Mouse (Mus musculus) liver, embryonic 14.5 days (tissue): ENCODE results near the gene Lsmem1. TPM values are rescaled to one million over a fixed set of nuclear protein-coding genes. Genes with fewer than 3 reads are reported as not detected.

Source experiments
- ATAC-seq: fragments of 200-750 bp; cut with Nextera tagmentation; 2 replicates; pipeline ENCODE4 v1.8.0; 2017; ENCODE audit warnings: moderate number of reproducible peaks, mild to moderate bottlenecking, moderate library complexity; ENCODE audit not compliant: insufficient read depth
- DNase-seq, 3 experiments: peaks; one replicate each; pipeline ENCODE4 v3.0.0-alpha.2; 2012 to 2013; ENCODE audit warnings: low read depth in 3 of 3, low spot score in 3 of 3
- H3K27ac ChIP-seq: fragments of 300-500 bp; sonication (generic); 2 replicates; pipeline ENCODE4 v1.5.1; 2014; ENCODE audit warnings: moderate library complexity, mild to moderate bottlenecking, control low read depth, inconsistent platforms
- H3K27me3 ChIP-seq: fragments of 300-500 bp; sonication (generic); 2 replicates; pipeline ENCODE4 v1.6.1; 2014; ENCODE audit warnings: mild to moderate bottlenecking, low read length, moderate library complexity; ENCODE audit not compliant: control insufficient read depth, insufficient read depth
- H3K36me3 ChIP-seq: fragments of 300-500 bp; sonication (generic); replicated peaks from 2 replicates; pipeline ENCODE4 v1.6.1; 2014; ENCODE audit warnings: low read depth; ENCODE audit not compliant: control insufficient read depth, insufficient read depth
- H3K4me1 ChIP-seq, 2 experiments: fragments of 200-500 bp in 1 of 2; fragments of 300-500 bp in 1 of 2; sonication (generic) in 1 of 2; replicated peaks; 2 replicates each; pipeline ENCODE4 v1.6.1; 2012 to 2014; ENCODE audit warnings: antibody characterized with exemption in 1 of 2, inconsistent platforms in 1 of 2, low read length in 1 of 2; ENCODE audit not compliant: control insufficient read depth in 2 of 2, insufficient read depth in 2 of 2
- H3K4me2 ChIP-seq: fragments of 300-500 bp; sonication (generic); 2 replicates; pipeline ENCODE4 v1.6.1; 2014; ENCODE audit warnings: low read depth, mild to moderate bottlenecking, control low read depth, moderate library complexity
- H3K4me3 ChIP-seq, 2 experiments: fragments of 200-500 bp in 1 of 2; fragments of 300-500 bp in 1 of 2; sonication (generic) in 1 of 2; 2 replicates each; pipeline ENCODE4 v1.5.1; 2012 to 2014; ENCODE audit warnings: low read depth in 2 of 2, low read length in 2 of 2, mild to moderate bottlenecking in 2 of 2, control low read depth in 1 of 2, inconsistent platforms in 1 of 2, moderate library complexity in 1 of 2; ENCODE audit not compliant: insufficient read depth in 1 of 2
- H3K9ac ChIP-seq: fragments of 300-500 bp; sonication (generic); replicated peaks from 2 replicates; pipeline ENCODE4 v1.6.1; 2014; ENCODE audit warnings: mild to moderate bottlenecking, control low read depth, moderate library complexity
- H3K9me3 ChIP-seq: fragments of 300-500 bp; sonication (generic); 2 replicates; pipeline ENCODE4 v1.6.1; 2016; ENCODE audit warnings: low read length, mixed read lengths; ENCODE audit not compliant: control insufficient read depth
- CTCF ChIP-seq: IDR thresholded peaks from 2 replicates; pipeline ENCODE4 v1.5.1; 2016; ENCODE audit warnings: antibody characterized with exemption, low read depth, control low read depth
- EP300 ChIP-seq: IDR thresholded peaks from 2 replicates; pipeline ENCODE4 v1.6.1; 2016; ENCODE audit warnings: antibody characterized with exemption, low read depth
- WGBS: fragments of 180-500 bp; shearing (Covaris S2); extraction: QIAGEN DNeasy Blood & Tissue Kit; methylation state at CpG from one replicate; pipeline ENCODE4 v1.1.7; 2014; ENCODE audit not compliant: insufficient replicate concordance; 5-methylcytosine and 5-hydroxymethylcytosine counted together
- polyA plus RNA-seq, 2 experiments: library from polyadenylated mRNA; depleted of rRNA in 1 of 2; stranded (reverse) in 1 of 2; unstranded in 1 of 2; fragments of >200 nt; fragmentation: Nextera tagmentation in 1 of 2; extraction: Ambion mirVana in 1 of 2; gene quantifications; 2 replicates each; pipeline versions ENCODE4 v1.2.1 to v1.2.3; 2012 to 2014

Gene Lsmem1
- polyA plus RNA-seq, 2 experiments = 0.02 TPM; not detected in 1

- TF ChIP-seq EP300 (no peak), CTCF (no peak)
- Histone ChIP-seq H3K36me3 (peaks cover 39% of the 10 kb centered on the region), H3K27me3 (no peaks in the 10 kb centered on the region), H3K4me2 (no peak overlapping the region), H3K27ac (no peak overlapping the region), H3K9ac (no peak overlapping the region), H3K9me3 (no peaks in the 10 kb centered on the region), H3K4me3 (no peak overlapping the region), H3K4me1 (no peaks in the 10 kb centered on the region)
- ATAC-seq = no peak
- 82% methylated on average over 6 of the region's 6 CpGs for WGBS
- no peak for DNase-seq
These were observed 1.4 kb upstream of the Lsmem1 start for GRCm38 (mm10) chr12:40200484-40201235.

GRCm38 (mm10) chr12:40199795-40200402 lies 609 bp upstream of the Lsmem1 start:
- peak; percentile 86 for TF ChIP-seq CTCF
- no peak for TF ChIP-seq EP300
- no peaks in the 10 kb centered on the region for H3K9me3 ChIP-seq
- ATAC-seq (no peak), DNase-seq (peak in 1 of 3 experiments; percentile 19)
- no peak overlapping the region for H3K27ac ChIP-seq
- H3K36me3 ChIP-seq = peaks cover 31% of the 10 kb centered on the region
- H3K27me3 ChIP-seq = no peaks in the 10 kb centered on the region
- no peaks in the 10 kb centered on the region for H3K4me1 ChIP-seq
- H3K9ac ChIP-seq = no peak overlapping the region
- H3K4me2 ChIP-seq = no peak overlapping the region
- H3K4me3 ChIP-seq = no peak overlapping the region
- WGBS = 44% methylated on average over 7 of the region's 7 CpGs

GRCm38 (mm10) chr12:40198427-40198826 lies 863 bp downstream of the Lsmem1 start:
- no peak for TF ChIP-seq CTCF
- no peak for TF ChIP-seq EP300
- ATAC-seq = no peak

DNA sequence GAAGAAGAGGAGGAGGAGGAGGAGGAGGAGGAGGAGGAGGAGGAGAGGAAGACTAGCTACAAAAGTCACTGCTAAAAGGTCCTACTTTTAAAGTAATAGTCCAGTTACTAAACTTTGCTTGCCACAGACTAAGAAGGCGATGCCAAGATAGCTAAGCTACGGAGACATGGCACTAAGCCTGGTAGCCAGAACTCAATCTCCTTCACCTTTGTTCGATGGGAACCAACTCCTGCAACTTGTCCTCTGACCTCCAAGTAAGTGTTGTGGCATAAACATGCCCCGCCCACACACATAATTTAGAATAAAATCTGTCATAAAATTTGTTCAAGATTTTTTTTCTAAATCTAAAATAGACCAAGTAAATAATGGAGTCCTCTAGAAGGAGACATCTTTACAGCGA lies 1.3 kb downstream of the Lsmem1 start:
- H3K4me2 ChIP-seq = no peak overlapping the region
- ATAC-seq = no peak
- no peaks in the 10 kb centered on the region for H3K27me3 ChIP-seq
- 65% methylated on average over 5 of the region's 5 CpGs for WGBS
- H3K9me3 ChIP-seq = no peaks in the 10 kb centered on the region
- no peak overlapping the region for H3K27ac ChIP-seq
- H3K9ac ChIP-seq = no peak overlapping the region
- H3K4me3 ChIP-seq = no peak overlapping the region
- TF ChIP-seq EP300 (no peak), CTCF (no peak)
- DNase-seq = no peak
- H3K4me1 ChIP-seq = no peaks in the 10 kb centered on the region
- H3K36me3 ChIP-seq = peaks cover 14% of the 10 kb centered on the region

More at GRCm38 (mm10) chr12:40198427-40198826, 863 bp downstream of the Lsmem1 start:
- H3K4me3 ChIP-seq = no peak overlapping the region
- H3K27ac ChIP-seq = no peak overlapping the region
- no peaks in the 10 kb centered on the region for H3K4me1 ChIP-seq
- 69% methylated on average over 9 of the region's 9 CpGs for WGBS
- no peaks in the 10 kb centered on the region for H3K9me3 ChIP-seq
- H3K27me3 ChIP-seq = no peaks in the 10 kb centered on the region
- no peak overlapping the region for H3K9ac ChIP-seq
- peaks cover 17% of the 10 kb centered on the region for H3K36me3 ChIP-seq
- no peak overlapping the region for H3K4me2 ChIP-seq
- no peak for DNase-seq

DNA sequence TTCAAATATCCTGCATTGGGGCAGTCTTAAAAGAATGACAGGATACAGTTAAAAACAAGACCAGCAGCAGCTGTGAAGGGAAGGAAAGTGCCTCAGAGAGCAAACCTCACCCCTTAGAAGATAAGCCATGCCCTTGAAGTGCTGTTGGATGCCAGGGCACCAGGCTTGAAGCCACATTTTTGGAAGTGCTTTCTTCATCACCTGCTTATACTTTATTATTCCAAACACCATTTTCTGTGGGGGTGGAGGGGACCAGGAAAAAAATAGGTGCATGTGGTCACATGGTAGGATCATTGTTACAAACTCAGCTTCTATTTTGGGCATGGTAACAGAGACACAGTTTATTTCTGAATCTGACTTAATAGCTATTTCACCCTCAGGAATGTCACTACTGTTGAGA lies 1.8 kb downstream of the Lsmem1 start:
- Histone ChIP-seq H3K9me3 (no peaks in the 10 kb centered on the region), H3K9ac (no peak overlapping the region), H3K4me1 (no peaks in the 10 kb centered on the region), H3K27ac (no peak overlapping the region), H3K36me3 (peaks cover 9% of the 10 kb centered on the region), H3K27me3 (no peaks in the 10 kb centered on the region), H3K4me3 (no peak overlapping the region), H3K4me2 (no peak overlapping the region)
- no peak for TF ChIP-seq CTCF
- no peak for TF ChIP-seq EP300
- no peak for ATAC-seq
- no peak for DNase-seq
